Mouse (Mus musculus) testis, adult 2 months (tissue): ENCODE results near the gene Cdon. TPM values are rescaled to one million over a fixed set of nuclear protein-coding genes. Genes with fewer than 3 reads are reported as not detected.

ENCODE experiments used
- H3K27ac ChIP-seq: fragments of 200-500 bp; 2 replicates; pipeline ENCODE4 v1.5.1; 2012; ENCODE audit warnings: low read depth, low read length; ENCODE audit not compliant: control insufficient read depth, insufficient read depth
- H3K27me3 ChIP-seq: fragments of 200-500 bp; 2 replicates; pipeline ENCODE4 v1.6.1; 2012; ENCODE audit warnings: mild to moderate bottlenecking, low read length, moderate library complexity; ENCODE audit not compliant: control insufficient read depth, insufficient read depth
- H3K36me3 ChIP-seq: fragments of 200-500 bp; 2 replicates; pipeline ENCODE4 v1.6.1; 2012; ENCODE audit warnings: mild to moderate bottlenecking, low read length; ENCODE audit not compliant: control insufficient read depth, insufficient read depth
- H3K4me1 ChIP-seq: fragments of 200-500 bp; 2 replicates; pipeline ENCODE4 v1.6.1; 2012; ENCODE audit warnings: low read length; ENCODE audit not compliant: control insufficient read depth, insufficient read depth
- H3K4me3 ChIP-seq: fragments of 200-500 bp; 2 replicates; pipeline ENCODE4 v1.5.1; 2012; ENCODE audit warnings: low read depth, mild to moderate bottlenecking, low read length, moderate library complexity, mixed read lengths; ENCODE audit not compliant: control insufficient read depth
- CTCF ChIP-seq: fragments of 200-500 bp; IDR thresholded peaks from 2 replicates; pipeline ENCODE4 v1.5.1; 2012; ENCODE audit warnings: low read depth, mild to moderate bottlenecking, inconsistent platforms, low read length, moderate library complexity; ENCODE audit not compliant: control insufficient read depth, insufficient read depth, insufficient replicate concordance
- POLR2A ChIP-seq: fragments of 200-500 bp; IDR thresholded peaks from 2 replicates; pipeline ENCODE4 v1.6.1; 2012; ENCODE audit warnings: low read depth, mild to moderate bottlenecking, inconsistent platforms, low read length, moderate library complexity; ENCODE audit not compliant: control insufficient read depth
- polyA plus RNA-seq: library from polyadenylated mRNA; depleted of rRNA; stranded (reverse); fragments of >200 nt; gene quantifications from 2 replicates; pipeline ENCODE4 v1.2.3, GENCODE M21; 2012

Cdon gene
- polyA plus RNA-seq, 1 experiment: 2.0 TPM

DNA sequence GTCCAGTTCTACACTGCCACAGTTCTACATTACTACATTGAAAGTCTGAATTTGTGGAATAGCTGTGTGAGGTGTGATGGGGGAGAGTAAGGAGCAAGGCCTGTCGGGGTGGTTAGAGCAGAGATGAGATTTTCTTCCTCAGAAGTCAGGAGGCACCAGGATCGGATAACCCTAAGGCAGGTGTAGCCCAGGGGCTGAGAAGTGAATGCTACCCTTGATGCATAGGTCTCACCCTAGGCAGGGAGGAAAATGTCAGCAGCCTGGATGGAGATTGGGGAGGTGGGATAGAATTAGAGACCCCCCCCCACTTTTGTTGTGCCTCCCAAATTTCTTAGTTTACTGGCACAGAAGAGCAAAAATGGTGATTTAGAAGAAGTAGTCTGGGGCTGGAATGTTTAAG is 101.3 kb downstream of the Cdon start:
- TF ChIP-seq CTCF (no peak), POLR2A (no peak)
- Histone ChIP-seq H3K36me3 (no peaks in the 10 kb centered on the region), H3K4me3 (no peak overlapping the region), H3K27me3 (no peaks in the 10 kb centered on the region), H3K27ac (no peak overlapping the region), H3K4me1 (peaks cover 8% of the 10 kb centered on the region)

DNA sequence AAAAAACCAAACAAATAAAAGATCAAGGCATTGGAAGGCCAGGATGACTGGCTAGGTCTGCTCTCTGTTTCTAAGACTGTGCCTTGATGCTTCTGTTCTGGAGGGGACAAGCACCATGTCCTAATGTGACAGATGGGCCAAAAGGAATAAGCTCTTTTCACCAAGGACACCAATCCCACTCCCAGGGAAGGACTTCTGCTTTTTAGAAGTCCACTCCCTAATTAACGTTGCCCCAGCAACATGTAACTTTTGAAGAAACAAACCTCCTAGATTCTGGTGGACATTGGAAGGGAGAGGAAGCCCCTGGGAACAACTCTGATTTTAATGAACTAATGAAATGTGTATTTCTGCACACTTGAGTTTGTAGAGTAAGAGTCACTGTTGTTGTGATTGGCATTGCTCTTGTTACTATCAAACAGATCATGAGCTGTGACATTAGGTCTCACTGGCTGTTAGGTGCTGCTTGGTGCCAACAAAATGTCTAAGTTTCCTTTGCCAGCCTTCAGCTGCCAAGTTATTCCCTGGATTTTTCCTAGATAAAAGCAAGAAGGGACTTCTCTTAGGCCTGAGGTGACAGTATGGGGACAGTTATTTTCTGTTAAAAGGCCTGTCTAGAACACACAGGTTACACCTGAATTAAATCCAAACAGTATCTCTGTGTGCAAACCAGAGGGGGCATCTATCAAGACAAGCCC is 102.0 kb downstream of the Cdon start:
- peaks cover 8% of the 10 kb centered on the region for H3K4me1 ChIP-seq
- H3K27me3 ChIP-seq: no peaks in the 10 kb centered on the region
- H3K4me3 ChIP-seq: no peak overlapping the region
- H3K27ac ChIP-seq: no peak overlapping the region
- no peak for TF ChIP-seq CTCF
- no peak for TF ChIP-seq POLR2A
- no peaks in the 10 kb centered on the region for H3K36me3 ChIP-seq

DNA sequence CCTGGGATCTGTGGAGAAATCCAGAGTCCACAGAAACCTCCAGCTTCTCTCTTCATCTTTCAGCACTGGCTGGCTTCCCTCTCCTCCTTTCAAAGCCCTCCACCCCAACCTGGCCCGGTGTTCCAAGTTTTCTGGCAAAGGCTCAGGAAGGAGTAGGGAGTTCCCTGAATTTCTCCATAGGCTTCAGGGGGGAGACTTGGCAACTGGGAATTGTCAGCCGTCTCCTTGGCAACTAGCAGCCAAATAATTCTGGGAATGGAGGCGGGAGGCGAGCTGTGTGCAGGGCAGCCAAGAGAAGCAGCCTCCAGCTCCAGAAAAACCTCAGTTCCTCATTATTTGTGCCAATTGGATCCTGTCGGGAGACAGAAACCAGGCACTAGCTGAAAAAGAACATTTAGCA is 102.6 kb downstream of the Cdon start:
- H3K36me3 ChIP-seq: no peaks in the 10 kb centered on the region

GRCm38 (mm10) chr9:35523941-35524411 is 103.0 kb downstream of the Cdon start:
- H3K4me3 ChIP-seq: no peak overlapping the region; the same call in 1 of the 2 replicates
- no peaks in the 10 kb centered on the region for H3K27me3 ChIP-seq
- TF ChIP-seq CTCF (peak; percentile 83; the same call in 1 of the 2 replicates), POLR2A (no peak)
- no peaks in the 10 kb centered on the region for H3K36me3 ChIP-seq
- H3K27ac ChIP-seq: no peak overlapping the region
- peaks cover 8% of the 10 kb centered on the region for H3K4me1 ChIP-seq

More for the DNA sequence above, 102.6 kb downstream of the Cdon start:
- H3K4me3 ChIP-seq: no peak overlapping the region
- H3K27me3 ChIP-seq: no peaks in the 10 kb centered on the region
- H3K27ac ChIP-seq: no peak overlapping the region
- H3K4me1 ChIP-seq: peaks cover 8% of the 10 kb centered on the region
- TF ChIP-seq POLR2A (no peak), CTCF (no peak)

GRCm38 (mm10) chr9:35529141-35529540 is 108.2 kb downstream of the Cdon start:
- no peaks in the 10 kb centered on the region for H3K27me3 ChIP-seq
- H3K4me1 ChIP-seq: peaks cover under 1% of the 10 kb centered on the region; the same call in 1 of the 2 replicates
- no peak overlapping the region for H3K4me3 ChIP-seq
- H3K27ac ChIP-seq: no peak overlapping the region
- TF ChIP-seq POLR2A (no peak), CTCF (no peak)
- H3K36me3 ChIP-seq: no peaks in the 10 kb centered on the region

- H3K27ac ChIP-seq: no peak overlapping the region
- no peaks in the 10 kb centered on the region for H3K4me1 ChIP-seq
- H3K27me3 ChIP-seq: no peaks in the 10 kb centered on the region
- no peak for TF ChIP-seq CTCF
- H3K4me3 ChIP-seq: no peak overlapping the region
- H3K36me3 ChIP-seq: no peaks in the 10 kb centered on the region
Measured at GRCm38 (mm10) chr9:35529796-35530195, 108.9 kb downstream of the Cdon start.

GRCm38 (mm10) chr9:35533266-35533665 is 112.3 kb downstream of the Cdon start:
- TF ChIP-seq POLR2A (no peak), CTCF (no peak)
- H3K4me1 ChIP-seq: no peaks in the 10 kb centered on the region
- H3K36me3 ChIP-seq: no peaks in the 10 kb centered on the region
- H3K4me3 ChIP-seq: no peak overlapping the region
- no peaks in the 10 kb centered on the region for H3K27me3 ChIP-seq
- H3K27ac ChIP-seq: no peak overlapping the region
